Mouse (Mus musculus): ENCODE measurements around the gene Ppp4c. TPM values are rescaled to one million over a fixed set of nuclear protein-coding genes. Genes with fewer than 3 reads are reported as not detected.

Gene Ppp4c
- polyA plus RNA-seq, 1 experiment from 2014 or later, result 62.0 TPM

DNA sequence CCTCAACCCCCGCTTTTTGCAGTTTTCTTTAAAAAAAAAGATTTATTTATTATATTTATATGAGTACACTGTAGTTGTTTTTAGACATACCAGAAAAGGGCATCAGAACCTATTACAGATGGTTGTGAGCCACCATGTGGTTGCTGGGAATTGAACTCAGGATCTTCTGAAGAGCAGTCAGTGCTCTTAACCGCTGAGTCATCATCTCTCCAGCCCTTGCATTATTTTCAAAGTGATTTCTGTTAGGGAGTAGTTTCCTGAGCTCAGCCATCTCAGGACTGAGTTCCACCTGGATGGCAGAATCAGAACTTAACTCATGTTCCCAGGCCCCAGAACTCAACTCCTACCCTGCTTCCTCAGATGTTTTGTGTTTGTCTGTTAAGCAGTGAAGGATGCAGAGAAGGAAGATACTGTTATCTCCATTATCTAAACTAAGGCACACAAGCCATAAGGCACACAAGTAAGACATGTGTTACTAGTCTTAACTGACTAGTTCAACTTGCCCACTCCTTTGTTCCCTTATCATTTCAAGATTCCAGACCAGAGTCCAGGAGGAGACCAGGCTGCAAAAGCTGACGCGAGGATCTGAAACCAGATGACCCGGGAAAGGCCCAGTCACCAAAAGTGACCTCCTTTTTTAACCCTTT lies 17.6 kb upstream of the Ppp4c start:
- H3K79me2 ChIP-seq (ENCODE audit: inconsistent target), result no peaks in the 10 kb centered on the region
- WGBS (ENCODE audit: missing documents), result 79% methylated on average over 5 of the region's 5 CpGs
- H3K27ac ChIP-seq, result peak overlapping the region; percentile 41; the same call in 1 of the 2 replicates

DNA sequence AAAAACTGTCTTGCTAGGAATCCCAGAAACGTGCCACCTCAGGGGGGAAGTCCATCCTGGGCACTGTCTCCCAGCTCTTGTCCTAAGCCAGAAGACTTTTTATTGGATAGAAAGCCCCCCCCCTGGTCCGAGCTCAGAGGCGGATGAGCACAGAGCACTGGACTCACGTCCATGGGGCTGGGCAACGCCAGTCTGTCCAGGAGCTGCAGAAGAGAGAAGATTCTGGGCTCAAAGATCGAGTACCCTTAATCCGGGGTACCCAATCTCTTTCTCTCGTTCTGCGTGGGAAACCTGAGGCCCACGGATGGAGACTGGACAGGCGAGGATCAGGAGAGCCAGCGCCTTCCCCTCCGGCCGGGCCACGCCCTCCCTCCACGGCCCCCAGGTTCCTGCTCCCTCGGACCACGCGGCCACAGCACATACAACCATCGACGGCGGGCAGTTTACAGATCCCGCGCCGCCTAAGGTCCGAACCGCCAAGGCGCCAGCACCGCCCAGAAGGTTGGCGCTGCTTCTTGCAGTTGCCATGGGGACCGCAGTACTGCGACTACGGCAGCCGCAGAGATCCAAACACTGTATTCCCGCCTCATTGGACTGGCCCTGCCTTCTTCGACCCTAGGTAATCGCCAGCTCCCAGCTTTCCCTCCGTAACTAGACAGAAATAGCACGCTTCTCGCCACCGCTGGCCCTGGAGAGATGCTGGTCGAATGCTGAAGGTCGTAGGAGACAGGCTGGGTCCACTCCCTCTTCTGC lies 16.6 kb upstream of the Ppp4c start:
- no peaks in the 10 kb centered on the region for H3K36me3 ChIP-seq (ENCODE audit: inconsistent target)
- 3% methylated on average over 43 of the region's 43 CpGs for WGBS (ENCODE audit: missing documents)
- no peaks in the 10 kb centered on the region for H3K79me2 ChIP-seq (ENCODE audit: inconsistent target)
- H3K27ac ChIP-seq, result peak overlapping the region; percentile 42
- H3K4me3 ChIP-seq (ENCODE audit: inconsistent target), result peak overlapping the region; percentile 41

More for the DNA sequence above, 17.6 kb upstream of the Ppp4c start:
- Histone ChIP-seq H3K4me3 (ENCODE audit: inconsistent target) (no peak overlapping the region), H3K36me3 (ENCODE audit: inconsistent target) (no peaks in the 10 kb centered on the region)

DNA sequence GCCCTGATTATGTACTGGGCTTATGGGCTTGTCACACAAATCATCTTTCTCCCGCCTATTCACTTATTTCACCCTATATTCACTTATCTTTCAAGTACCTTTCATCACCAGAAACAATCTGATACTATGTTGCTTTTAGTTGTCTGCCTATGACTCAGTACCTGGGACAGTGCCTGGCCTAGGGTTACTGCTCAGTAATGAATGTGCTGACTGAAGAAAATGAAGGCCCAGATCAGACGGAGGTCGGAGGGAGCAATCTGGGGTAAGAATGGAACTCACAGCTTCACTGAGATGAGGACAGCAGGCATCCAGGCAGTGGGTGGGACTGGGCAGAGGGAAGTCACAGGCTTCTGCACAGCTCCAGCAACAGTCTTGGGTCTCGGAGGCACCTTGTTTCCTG lies 15.1 kb upstream of the Ppp4c start:
- no peak overlapping the region for H3K4me3 ChIP-seq (ENCODE audit: inconsistent target)
- no peaks in the 10 kb centered on the region for H3K79me2 ChIP-seq (ENCODE audit: inconsistent target)
- H3K36me3 ChIP-seq (ENCODE audit: inconsistent target), result no peaks in the 10 kb centered on the region
- no peak overlapping the region for H3K27ac ChIP-seq
- WGBS (ENCODE audit: missing documents), result 77% methylated on average over 3 of the region's 4 CpGs

DNA sequence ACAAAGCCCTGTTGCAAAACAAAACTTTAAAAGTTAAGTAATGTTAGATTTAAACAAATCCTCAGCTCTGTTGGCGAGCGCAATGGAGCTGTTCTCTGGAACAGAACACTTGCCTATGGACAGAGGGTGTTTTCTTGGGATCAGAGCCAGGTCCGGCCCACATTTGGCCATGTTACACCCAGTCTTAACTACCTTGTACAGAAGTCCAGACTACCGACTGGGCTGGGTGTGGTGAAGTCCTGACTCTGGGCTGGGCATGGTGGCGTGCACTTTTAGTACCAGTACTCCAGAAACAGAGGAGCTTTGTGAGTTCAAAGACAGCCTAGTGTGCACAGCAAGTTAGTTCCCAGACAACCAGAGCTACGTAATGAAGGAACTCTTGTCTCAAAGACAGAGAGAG lies 14.7 kb upstream of the Ppp4c start:
- no peak overlapping the region for H3K4me3 ChIP-seq (ENCODE audit: inconsistent target)
- 97% methylated on average over 6 of the region's 6 CpGs for WGBS (ENCODE audit: missing documents)
- H3K36me3 ChIP-seq (ENCODE audit: inconsistent target), result no peaks in the 10 kb centered on the region
- no peak overlapping the region for H3K27ac ChIP-seq
- H3K79me2 ChIP-seq (ENCODE audit: inconsistent target), result no peaks in the 10 kb centered on the region

DNA sequence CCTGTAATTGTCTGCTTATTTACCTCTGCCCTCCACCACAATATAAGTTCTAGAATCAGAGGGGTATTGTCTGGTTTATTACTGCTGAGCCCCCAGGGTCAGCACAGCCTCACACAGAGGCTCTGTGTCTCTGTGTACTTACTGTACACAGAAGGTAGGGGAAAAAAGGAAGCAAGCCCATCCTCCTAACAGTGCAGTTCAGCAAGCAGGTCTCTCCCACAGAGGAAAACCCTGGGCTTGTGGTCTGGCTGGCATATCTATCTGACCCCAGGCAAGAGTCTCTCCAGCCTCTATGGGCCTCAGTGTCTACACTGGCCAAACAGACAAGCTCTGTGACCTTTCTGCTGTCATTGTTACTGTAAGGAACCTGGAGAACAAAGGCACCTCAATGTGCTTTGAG lies 11.5 kb upstream of the Ppp4c start:
- Histone ChIP-seq H3K36me3 (ENCODE audit: inconsistent target) (no peaks in the 10 kb centered on the region), H3K4me3 (ENCODE audit: inconsistent target) (no peak overlapping the region), H3K27ac (0 out of 2 replicates have a peak overlapping the region, but pooled peaks have one; percentile 31), H3K79me2 (ENCODE audit: inconsistent target) (peaks cover under 1% of the 10 kb centered on the region; the same call in 1 of the 2 replicates)

DNA sequence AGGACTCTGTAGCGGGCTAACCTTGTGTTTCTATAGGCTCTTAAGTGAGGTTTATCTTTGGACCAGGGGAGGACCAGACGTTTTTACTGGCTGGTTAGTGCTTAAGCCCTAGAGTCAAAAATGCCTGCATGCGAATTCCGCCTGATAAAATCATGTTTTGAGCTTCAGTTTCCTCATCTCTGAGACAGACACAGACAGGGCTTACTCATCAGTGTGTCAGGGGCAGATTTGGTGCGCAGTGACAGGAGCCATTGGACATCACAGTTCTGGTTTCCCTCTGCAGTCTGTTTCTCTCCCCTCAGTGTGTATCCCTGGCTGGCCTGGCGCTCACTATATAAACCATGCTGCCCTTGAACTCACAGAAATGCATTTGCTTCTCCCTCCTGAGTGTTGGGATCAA lies 10.9 kb upstream of the Ppp4c start:
- Histone ChIP-seq H3K36me3 (ENCODE audit: inconsistent target) (no peaks in the 10 kb centered on the region), H3K79me2 (ENCODE audit: inconsistent target) (peaks cover 7% of the 10 kb centered on the region), H3K27ac (peak overlapping the region; percentile 31), H3K4me3 (ENCODE audit: inconsistent target) (no peak overlapping the region)
- WGBS (ENCODE audit: missing documents), result 87% methylated on average over 6 of the region's 6 CpGs

DNA sequence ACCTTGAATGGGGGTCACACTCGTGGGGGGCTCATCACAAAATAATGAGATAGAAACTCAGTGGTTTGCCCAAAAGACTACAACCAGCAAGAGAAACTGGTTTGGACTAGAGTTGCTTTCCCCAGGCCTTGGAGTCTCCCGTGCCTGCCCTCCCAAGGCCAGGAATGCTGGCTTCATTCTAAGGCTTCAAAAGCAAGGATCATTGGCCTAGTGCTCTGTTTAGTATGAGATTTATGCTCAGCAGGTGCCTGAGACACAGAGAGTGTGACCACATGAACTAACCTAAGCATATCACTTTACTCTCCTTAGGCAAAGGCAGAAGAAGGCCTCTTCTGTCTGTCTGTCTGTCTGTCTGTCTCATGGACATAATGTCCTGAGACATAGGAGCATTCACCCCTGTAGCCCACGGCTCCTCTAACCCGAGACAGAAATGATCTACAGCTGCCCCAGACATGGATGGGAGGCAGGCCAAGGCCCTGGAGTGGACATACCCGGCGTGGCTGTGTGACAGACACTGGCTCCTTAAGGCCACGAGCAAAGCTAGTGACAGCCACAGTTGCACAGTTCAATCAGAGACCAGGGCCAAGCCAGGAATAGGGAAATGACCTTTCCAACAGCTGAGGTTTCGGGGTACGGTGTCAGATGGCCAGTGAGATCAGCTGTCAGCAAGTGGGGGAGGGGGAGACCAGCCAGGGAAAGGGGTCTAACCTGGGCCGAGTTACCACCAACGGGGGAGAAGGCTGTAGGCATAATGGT lies 10.0 kb upstream of the Ppp4c start:
- Histone ChIP-seq H3K36me3 (ENCODE audit: inconsistent target) (peaks cover under 1% of the 10 kb centered on the region; the same call in 1 of the 2 replicates), H3K4me3 (ENCODE audit: inconsistent target) (no peak overlapping the region), H3K27ac (peak overlapping the region; percentile 31), H3K79me2 (ENCODE audit: inconsistent target) (peaks cover 15% of the 10 kb centered on the region)
- WGBS (ENCODE audit: missing documents), result 89% methylated on average over 11 of the region's 11 CpGs

DNA sequence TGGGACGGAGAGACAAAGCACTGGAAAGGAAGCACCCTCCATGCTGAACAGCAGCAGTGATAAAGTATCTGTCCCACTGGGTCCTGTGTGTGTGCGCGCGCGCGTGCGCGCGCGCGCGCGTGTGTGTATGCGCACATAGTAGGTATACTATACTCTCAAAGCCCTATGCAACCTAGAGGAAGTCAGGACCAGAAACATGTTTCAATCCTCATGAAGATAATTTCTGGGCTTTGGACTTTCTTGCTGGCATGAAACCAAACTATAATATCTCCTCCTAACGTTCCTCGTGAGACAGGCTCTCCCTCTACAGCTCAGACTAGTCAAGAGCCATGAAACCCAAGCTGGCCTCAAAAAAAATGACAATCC lies 8.7 kb upstream of the Ppp4c start:
- Histone ChIP-seq H3K36me3 (ENCODE audit: inconsistent target) (peaks cover 12% of the 10 kb centered on the region), H3K79me2 (ENCODE audit: inconsistent target) (peaks cover 28% of the 10 kb centered on the region), H3K4me3 (ENCODE audit: inconsistent target) (no peak overlapping the region), H3K27ac (peak overlapping the region; percentile 97; the same call in 1 of the 2 replicates)
- WGBS (ENCODE audit: missing documents), result 97% methylated on average over 16 of the region's 16 CpGs

DNA sequence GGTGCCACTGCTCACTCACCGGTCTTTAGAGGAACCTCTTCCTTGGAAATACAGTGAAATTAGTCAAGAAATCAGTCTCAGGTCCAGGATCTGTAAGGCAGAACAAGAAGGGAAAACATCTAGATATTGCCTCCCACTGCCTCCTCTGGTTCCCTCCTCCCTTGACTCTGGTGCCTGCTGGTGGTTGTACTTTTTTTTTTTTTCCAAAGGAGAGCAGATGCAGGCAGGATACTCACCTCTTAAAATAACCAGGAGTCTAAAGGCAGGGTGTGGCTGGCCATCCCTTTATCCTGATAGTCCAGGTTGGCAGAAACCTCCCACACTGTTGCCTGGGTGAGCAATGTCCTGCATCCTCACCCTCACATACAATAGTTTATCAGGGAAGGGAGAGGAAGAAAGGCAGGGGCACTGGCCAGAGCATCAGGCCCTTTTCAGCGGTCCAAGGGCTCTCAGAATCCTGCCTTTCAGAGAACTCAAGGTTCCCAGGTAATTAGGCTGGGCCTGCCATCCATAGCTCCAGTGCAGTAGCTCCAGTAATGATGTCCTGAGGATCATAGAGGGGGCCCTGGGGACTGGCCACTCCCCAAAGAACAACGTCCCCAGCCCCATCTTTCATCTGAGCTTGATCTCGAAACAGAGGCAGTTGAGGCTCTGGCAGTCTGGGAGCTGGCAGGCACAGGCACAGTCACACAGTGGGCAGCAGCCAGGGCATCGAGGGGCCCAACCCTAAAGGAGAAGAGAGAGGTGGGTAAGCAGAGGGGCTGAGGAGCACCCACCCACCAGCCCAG lies 8.2 kb upstream of the Ppp4c start:
- peak overlapping the region; percentile 97 for H3K27ac ChIP-seq
- H3K36me3 ChIP-seq (ENCODE audit: inconsistent target), result peaks cover 18% of the 10 kb centered on the region
- H3K4me3 ChIP-seq (ENCODE audit: inconsistent target), result peak overlapping the region; percentile 45
- 78% methylated on average over 5 of the region's 5 CpGs for WGBS (ENCODE audit: missing documents)
- peaks cover 34% of the 10 kb centered on the region for H3K79me2 ChIP-seq (ENCODE audit: inconsistent target)

DNA sequence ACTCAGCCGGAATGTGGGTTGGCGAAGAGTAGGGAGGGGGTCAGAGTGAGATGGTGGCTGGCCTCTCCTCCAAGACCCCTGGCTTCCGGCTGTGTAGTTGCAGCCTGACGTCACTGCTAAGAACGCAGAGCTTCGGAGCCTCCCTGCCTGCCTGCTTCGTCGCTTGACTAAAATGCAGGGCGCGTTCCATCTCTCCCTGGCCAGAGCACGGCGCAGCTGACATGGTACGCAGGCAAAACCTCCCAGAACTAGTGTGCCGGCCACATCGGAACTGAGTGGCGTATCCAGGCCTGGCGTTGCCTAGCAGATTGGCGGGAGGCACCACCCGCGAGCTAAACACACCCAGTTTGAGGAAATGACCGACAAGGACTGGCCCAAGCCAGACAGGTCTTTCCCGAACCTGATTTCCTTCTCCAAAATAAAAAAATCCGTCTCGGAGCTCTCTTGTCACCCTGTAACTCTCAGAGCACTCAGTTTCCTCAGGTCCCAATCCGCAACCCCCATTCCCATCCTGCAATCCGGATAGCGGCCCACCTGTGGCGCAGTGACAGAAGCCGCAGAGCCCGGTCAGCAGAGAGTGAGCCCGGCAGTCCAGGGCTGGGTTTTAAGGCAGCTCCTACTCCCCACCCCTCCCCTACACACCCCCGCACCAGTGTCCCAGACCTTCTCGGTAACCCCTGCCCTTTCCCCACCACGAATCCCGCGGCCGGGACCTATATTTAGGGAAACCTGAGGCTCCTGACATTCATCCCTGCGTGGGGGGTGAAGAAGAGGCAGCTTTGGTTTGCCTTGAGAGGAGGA lies 7.4 kb upstream of the Ppp4c start:
- Histone ChIP-seq H3K27ac (peak overlapping the region; percentile 97), H3K79me2 (ENCODE audit: inconsistent target) (peaks cover 36% of the 10 kb centered on the region), H3K36me3 (ENCODE audit: inconsistent target) (peaks cover 26% of the 10 kb centered on the region), H3K4me3 (ENCODE audit: inconsistent target) (peak overlapping the region; percentile 45)
- 4% methylated on average over 38 of the region's 38 CpGs for WGBS (ENCODE audit: missing documents)

DNA sequence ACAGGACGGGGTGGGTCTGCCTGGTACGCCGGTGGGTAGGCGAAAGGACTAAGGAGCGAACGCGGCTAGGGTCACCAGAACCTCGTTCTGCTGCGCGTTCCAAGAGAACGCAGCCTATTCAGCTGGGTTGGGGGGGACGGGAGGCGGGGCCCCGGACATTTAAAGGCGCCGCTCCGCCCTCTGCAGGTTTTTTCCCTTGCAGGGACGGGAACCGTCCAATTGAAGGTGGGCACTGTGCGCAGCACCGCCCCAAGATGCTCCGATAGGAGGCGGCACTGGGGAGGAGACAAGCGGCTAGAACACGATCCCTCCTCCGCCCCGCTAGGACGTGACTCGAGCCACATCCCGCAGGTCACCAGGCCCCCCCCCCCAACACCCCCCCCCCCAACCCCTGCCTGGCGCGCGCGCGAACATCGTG lies 6.8 kb upstream of the Ppp4c start:
- peaks cover 27% of the 10 kb centered on the region for H3K36me3 ChIP-seq (ENCODE audit: inconsistent target)
- H3K4me3 ChIP-seq (ENCODE audit: inconsistent target), result peak overlapping the region; percentile 68
- H3K27ac ChIP-seq, result peak overlapping the region; percentile 97
- peaks cover 36% of the 10 kb centered on the region for H3K79me2 ChIP-seq (ENCODE audit: inconsistent target)
- WGBS (ENCODE audit: missing documents), result under 1% methylated on average over 22 of the region's 36 CpGs

DNA sequence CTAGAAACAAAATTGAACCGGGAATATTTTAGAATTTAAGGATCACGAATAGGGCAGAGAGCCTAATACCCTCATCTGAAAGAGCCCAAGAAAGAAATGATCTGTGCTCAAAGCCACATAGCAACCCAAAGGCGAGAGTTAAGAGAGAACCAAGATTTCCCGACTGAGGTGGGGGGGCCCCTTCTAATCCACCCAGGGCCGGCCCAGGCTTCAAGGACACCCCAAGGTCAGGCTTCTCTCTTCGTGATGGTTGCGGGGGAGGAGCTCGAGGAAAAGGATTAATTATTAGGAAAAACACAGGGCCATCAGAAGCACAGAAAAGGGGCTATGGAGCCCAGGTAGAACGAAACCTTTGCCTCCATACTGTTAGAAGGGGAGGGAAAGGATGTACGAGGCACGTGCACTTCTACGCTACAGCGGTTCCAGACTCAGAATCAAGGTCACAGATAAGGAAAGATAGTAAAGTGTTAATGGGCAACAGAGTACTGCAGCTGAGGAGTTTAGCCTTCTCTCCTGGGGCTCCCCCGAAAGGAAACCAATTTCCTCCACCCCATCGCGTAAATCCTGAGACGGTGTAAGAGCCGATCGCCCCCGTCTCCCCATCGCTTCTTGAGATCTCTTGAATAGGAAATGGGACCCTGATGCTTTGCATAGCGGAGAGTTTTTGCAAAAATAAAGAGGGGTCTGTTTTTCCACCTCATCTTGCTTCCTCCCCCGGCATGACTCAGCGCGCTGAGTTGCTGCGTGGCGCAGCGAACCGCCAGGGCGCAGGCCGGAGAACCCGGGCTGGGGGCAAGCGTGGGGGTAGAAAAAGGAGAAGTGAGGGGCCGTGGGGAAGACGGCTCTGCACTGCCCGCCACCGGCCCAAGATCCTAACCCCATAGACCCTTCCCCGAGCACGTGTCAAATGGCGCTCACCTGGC lies 6.1 kb upstream of the Ppp4c start:
- Histone ChIP-seq H3K27ac (peak overlapping the region; percentile 91), H3K4me3 (ENCODE audit: inconsistent target) (peak overlapping the region; percentile 68), H3K79me2 (ENCODE audit: inconsistent target) (peaks cover 36% of the 10 kb centered on the region), H3K36me3 (ENCODE audit: inconsistent target) (peaks cover 27% of the 10 kb centered on the region)
- WGBS (ENCODE audit: missing documents), result 1% methylated on average over 36 of the region's 40 CpGs

Measured in macrophage (primary cell).